Comparison of ENCODE assay signal across 10 mouse cellular contexts in genomic region chr16:5537286-5538204, GRCm38 (mm10).
DNase-seq lines count a peak whose midpoint lies in the region; ATAC-seq lines count a peak whose summit lies in the region.
"Had no signal": no experiment of that assay in that cellular context is flagged by ENCODE, and none has a peak within 500 bp of the region (broad histone marks: within the 10 kb centered on the region; RNA-seq: fewer than 3 reads in every experiment).

No protein-coding gene starts in this region.

- 0 out of 2 replicates have a peak overlapping the region, but pooled peaks have one; percentile 66 for H3K27ac ChIP-seq in hindbrain, embryonic 10.5 days
- no peak overlapping the region for H3K27ac ChIP-seq in hindbrain, embryonic 13.5 days
- H3K27ac ChIP-seq: embryonic facial prominence, embryonic 12.5 days; limb, embryonic 12.5 days had no signal

- no peak for ATAC-seq in hindbrain, embryonic 13.5 days (ENCODE audit: low FRiP score)
- ATAC-seq in erythroid progenitor cell, adult 5-6 weeks (replicated peaks; ENCODE audit: low FRiP score, poor library complexity, severe bottlenecking), result no peak

- no peak overlapping the region for H3K4me3 ChIP-seq in hindbrain, embryonic 10.5 days
- H3K4me3 ChIP-seq in hindbrain, embryonic 13.5 days, result no peak overlapping the region
- H3K4me3 ChIP-seq: embryonic facial prominence, embryonic 12.5 days; limb, embryonic 12.5 days had no signal

- H3K27me3 ChIP-seq in hindbrain, embryonic 10.5 days (ENCODE audit: insufficient read depth, poor library complexity, severe bottlenecking), result 0 out of 2 replicates have a peak, but pooled peaks cover 6% of the 10 kb centered on the region
- H3K27me3 ChIP-seq in hindbrain, embryonic 13.5 days, result 0 out of 2 replicates have a peak, but pooled peaks cover 7% of the 10 kb centered on the region
- H3K27me3 ChIP-seq: embryonic facial prominence, embryonic 12.5 days had no signal

- DNase-seq in hindbrain, embryonic 10.5 days (ENCODE audit: low spot score), result no peak
- DNase-seq in CD4-positive helper T cell, adult 2 months (ENCODE audit: low read depth, low spot score), result peak; percentile 6
- DNase-seq in adipocyte (ENCODE audit: low spot score), result peak; percentile 7
- peak; percentile 33 for DNase-seq in kidney, postnatal 10 days
- DNase-seq in B cell, adult 2 months, result no peak
- no peak for DNase-seq in right cerebral cortex, postnatal 14 days

- H3K4me2 ChIP-seq in hindbrain, embryonic 13.5 days, result no peak overlapping the region

- peaks cover 30% of the 10 kb centered on the region for H3K4me1 ChIP-seq in hindbrain, embryonic 10.5 days (replicated peaks)
- H3K4me1 ChIP-seq in hindbrain, embryonic 13.5 days (replicated peaks), result peaks cover 35% of the 10 kb centered on the region

- H3K9me3 ChIP-seq in hindbrain, embryonic 10.5 days, result no peaks in the 10 kb centered on the region
- no peaks in the 10 kb centered on the region for H3K9me3 ChIP-seq in hindbrain, embryonic 13.5 days
- H3K9me3 ChIP-seq: embryonic facial prominence, embryonic 12.5 days; limb, embryonic 12.5 days had no signal

- no peaks in the 10 kb centered on the region for H3K36me3 ChIP-seq in hindbrain, embryonic 10.5 days
- no peaks in the 10 kb centered on the region for H3K36me3 ChIP-seq in hindbrain, embryonic 13.5 days
- H3K36me3 ChIP-seq: embryonic facial prominence, embryonic 12.5 days; limb, embryonic 12.5 days had no signal

- WGBS in hindbrain, embryonic 10.5 days, result 49% methylated on average over 11 of the region's 11 CpGs
- WGBS in hindbrain, embryonic 13.5 days, result 55% methylated on average over 11 of the region's 11 CpGs

- no peak overlapping the region for H3K9ac ChIP-seq in hindbrain, embryonic 13.5 days
- H3K9ac ChIP-seq: embryonic facial prominence, embryonic 12.5 days; limb, embryonic 12.5 days had no signal

Comparison
In these comparisons a context has a peak if more than half of its experiments do, and no peak if none do; other contexts are left out.
1. DNase-seq: peak in CD4-positive helper T cell, adult 2 months (single experiment), adipocyte (single experiment) and kidney, postnatal 10 days (single experiment); none in hindbrain, embryonic 10.5 days (single experiment), B cell, adult 2 months (0 of 2) and right cerebral cortex, postnatal 14 days (single experiment).